Mouse (Mus musculus) hindbrain, embryonic 16.5 days (tissue): Measurements from ENCODE around the gene Fah. TPM values are rescaled to one million over a fixed set of nuclear protein-coding genes. Genes with fewer than 3 reads are reported as not detected.
A peak's percentile ranks its signal among the peaks of the same experiment; 100 is the strongest.

Source experiments
- ATAC-seq: fragments of 200-750 bp; cut with Nextera tagmentation; 2 replicates; pipeline ENCODE4 v1.8.0; 2017; ENCODE audit warnings: moderate TSS enrichment, moderate library complexity
- H3K27ac ChIP-seq: fragments of 300-500 bp; sonication (generic); 2 replicates; pipeline ENCODE4 v1.5.1; 2014; ENCODE audit warnings: low read depth, mild to moderate bottlenecking, control low read depth, low read length, moderate library complexity
- H3K27me3 ChIP-seq: fragments of 300-500 bp; sonication (generic); replicated peaks from 2 replicates; pipeline ENCODE4 v1.6.1; 2014; ENCODE audit warnings: low read length; ENCODE audit not compliant: control insufficient read depth, insufficient read depth
- H3K36me3 ChIP-seq: fragments of 300-500 bp; sonication (generic); 2 replicates; pipeline ENCODE4 v1.6.1; 2014; ENCODE audit warnings: mild to moderate bottlenecking, low read length, moderate library complexity, mixed read lengths; ENCODE audit not compliant: control insufficient read depth, insufficient read depth
- H3K4me1 ChIP-seq: fragments of 300-500 bp; sonication (generic); 2 replicates; pipeline ENCODE4 v1.6.1; 2014; ENCODE audit warnings: low read depth, low read length; ENCODE audit not compliant: control insufficient read depth, insufficient read depth
- H3K4me2 ChIP-seq: fragments of 300-500 bp; sonication (generic); 2 replicates; pipeline ENCODE4 v1.6.1; 2014; ENCODE audit warnings: mild to moderate bottlenecking, low read length, control low read depth, moderate library complexity
- H3K4me3 ChIP-seq: fragments of 300-500 bp; sonication (generic); 2 replicates; pipeline ENCODE4 v1.5.1; 2014; ENCODE audit warnings: mild to moderate bottlenecking, low read length, control low read depth, moderate library complexity
- H3K9ac ChIP-seq: fragments of 300-500 bp; sonication (generic); 2 replicates; pipeline ENCODE4 v1.6.1; 2014; ENCODE audit warnings: low read depth, mild to moderate bottlenecking, control low read depth, low read length, moderate library complexity
- H3K9me3 ChIP-seq: fragments of 300-500 bp; sonication (generic); 2 replicates; pipeline ENCODE4 v1.6.1; 2014; ENCODE audit warnings: mild to moderate bottlenecking, low read length, moderate library complexity; ENCODE audit not compliant: control insufficient read depth
- WGBS: fragments of 180-500 bp; shearing (Covaris S2); extraction: QIAGEN DNeasy Blood & Tissue Kit; methylation state at CpG from one replicate; pipeline ENCODE4 v1.1.7; 2014; 5-methylcytosine and 5-hydroxymethylcytosine counted together
- polyA plus RNA-seq: library from polyadenylated mRNA; unstranded; fragments of >200 nt; fragmentation: Nextera tagmentation; extraction: Ambion mirVana; gene quantifications from 2 replicates; pipeline ENCODE4 v1.2.1, GENCODE M21; 2015

Gene Fah
- polyA plus RNA-seq, 1 experiment from 2014 or later = 15.9 TPM

GRCm38 (mm10) chr7:84586360-84587100, 20.0 kb downstream of the Fah start:
- peak; percentile 43; the same call in 1 of the 2 replicates for ATAC-seq
- Histone ChIP-seq H3K9me3 (no peaks in the 10 kb centered on the region), H3K4me3 (no peak overlapping the region), H3K36me3 (no peaks in the 10 kb centered on the region), H3K9ac (no peak overlapping the region), H3K27ac (no peak overlapping the region), H3K27me3 (no peaks in the 10 kb centered on the region), H3K4me1 (no peaks in the 10 kb centered on the region), H3K4me2 (no peak overlapping the region)
- WGBS = 53% methylated on average over 3 of the region's 3 CpGs

GRCm38 (mm10) chr7:84585086-84585485, 21.4 kb downstream of the Fah start:
- no peaks in the 10 kb centered on the region for H3K4me1 ChIP-seq
- no peaks in the 10 kb centered on the region for H3K27me3 ChIP-seq
- H3K9ac ChIP-seq = no peak overlapping the region
- 91% methylated on average over 4 of the region's 4 CpGs for WGBS
- ATAC-seq = no peak
- no peaks in the 10 kb centered on the region for H3K9me3 ChIP-seq
- no peaks in the 10 kb centered on the region for H3K36me3 ChIP-seq
- H3K4me3 ChIP-seq = no peak overlapping the region
- no peak overlapping the region for H3K4me2 ChIP-seq
- no peak overlapping the region for H3K27ac ChIP-seq

DNA sequence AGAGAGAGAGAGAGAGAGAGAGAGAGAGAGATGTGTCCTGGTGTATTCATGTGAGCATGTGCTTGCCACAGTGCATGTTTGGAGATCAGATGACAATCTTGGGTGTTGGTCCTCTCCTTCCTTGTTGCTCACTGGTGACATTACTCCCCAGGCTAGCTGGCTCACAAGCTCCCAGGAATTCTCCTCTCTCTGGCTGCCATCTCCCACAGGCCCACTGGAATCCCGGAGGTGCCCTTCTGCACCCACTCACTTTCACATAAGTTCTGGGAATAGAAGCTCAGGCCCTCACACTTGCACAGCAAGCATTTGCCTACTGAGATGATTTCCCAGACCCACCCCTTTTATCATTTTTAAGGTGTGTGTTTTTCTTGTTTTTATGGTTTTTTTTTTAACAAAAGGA, 26.8 kb downstream of the Fah start:
- 94% methylated on average over 1 of the region's 1 CpGs for WGBS
- ATAC-seq = no peak
- Histone ChIP-seq H3K4me1 (no peaks in the 10 kb centered on the region), H3K9me3 (no peaks in the 10 kb centered on the region), H3K4me3 (no peak overlapping the region), H3K9ac (no peak overlapping the region), H3K27me3 (no peaks in the 10 kb centered on the region), H3K4me2 (no peak overlapping the region), H3K27ac (no peak overlapping the region), H3K36me3 (no peaks in the 10 kb centered on the region)

DNA sequence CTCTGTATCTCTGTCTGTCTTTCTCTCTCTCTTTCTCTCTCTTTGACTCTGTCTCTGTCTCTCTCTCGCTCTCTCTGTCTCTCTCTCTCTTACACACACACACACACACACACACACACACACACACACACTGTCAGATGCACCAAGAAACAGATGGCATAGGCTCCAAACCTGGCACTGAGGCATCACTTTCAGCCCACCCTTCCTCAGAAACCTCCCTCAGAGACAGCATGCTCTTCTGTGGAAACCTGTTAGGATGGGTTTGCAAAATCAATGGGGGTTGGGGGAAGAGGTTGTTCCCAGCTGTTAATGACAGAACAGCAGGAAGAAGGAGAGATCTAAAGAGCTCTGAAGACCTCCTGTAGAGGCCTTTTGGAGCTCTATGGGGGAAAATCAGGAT, 27.7 kb downstream of the Fah start:
- Histone ChIP-seq H3K27me3 (no peaks in the 10 kb centered on the region), H3K4me2 (no peak overlapping the region), H3K36me3 (no peaks in the 10 kb centered on the region), H3K4me1 (no peaks in the 10 kb centered on the region), H3K9me3 (no peaks in the 10 kb centered on the region), H3K4me3 (no peak overlapping the region), H3K9ac (no peak overlapping the region), H3K27ac (no peak overlapping the region)
- peak; percentile 17; the same call in 1 of the 2 replicates for ATAC-seq
- WGBS = 100% methylated on average over 1 of the region's 1 CpGs

DNA sequence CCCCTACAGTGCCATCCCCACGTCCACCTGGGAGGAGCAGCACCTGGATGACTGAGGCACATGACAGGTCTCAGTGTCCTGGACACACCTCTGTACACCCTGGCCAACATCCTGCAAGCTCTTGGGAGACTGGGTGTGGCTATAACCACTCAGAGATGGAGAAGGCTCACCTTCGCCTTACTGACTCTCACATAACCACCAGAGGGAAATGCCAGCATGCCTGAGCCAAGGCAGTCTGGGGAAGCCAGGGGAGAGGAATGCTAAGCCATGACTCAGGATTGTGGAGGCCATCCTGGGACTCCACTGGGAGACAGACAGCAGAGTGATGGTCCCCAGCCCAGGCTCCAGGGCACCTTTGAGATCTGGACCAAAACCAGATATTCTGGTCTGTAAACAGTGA, 29.5 kb downstream of the Fah start:
- Histone ChIP-seq H3K36me3 (no peaks in the 10 kb centered on the region), H3K4me2 (no peak overlapping the region), H3K27ac (no peak overlapping the region), H3K9ac (no peak overlapping the region), H3K4me1 (no peaks in the 10 kb centered on the region), H3K27me3 (no peaks in the 10 kb centered on the region), H3K4me3 (no peak overlapping the region), H3K9me3 (no peaks in the 10 kb centered on the region)
- ATAC-seq = no peak
- 89% methylated on average over 2 of the region's 2 CpGs for WGBS

- peak; percentile 42; the same call in 1 of the 2 replicates for ATAC-seq
Observed at GRCm38 (mm10) chr7:84566200-84566599, 40.3 kb downstream of the Fah start.

DNA sequence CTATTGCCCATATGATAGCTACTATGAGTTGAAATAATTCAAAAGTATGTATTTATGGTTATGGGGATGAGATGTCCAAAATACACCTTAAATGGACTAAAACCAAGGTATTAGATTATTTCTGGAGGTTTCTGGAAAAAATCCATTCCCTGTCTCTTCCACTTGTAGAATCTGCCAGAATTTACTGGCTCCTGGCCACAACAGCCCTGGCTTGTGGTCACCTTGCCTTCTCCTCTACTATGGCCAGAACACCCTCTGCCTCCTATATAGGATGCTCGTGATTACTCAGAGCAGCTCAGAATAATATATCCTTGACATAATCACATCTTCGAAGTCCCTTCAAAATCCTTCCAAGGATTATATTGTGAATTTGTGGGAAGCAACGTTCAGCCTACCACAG, 42.3 kb downstream of the Fah start:
- WGBS = 83% methylated on average over 3 of the region's 3 CpGs
- no peaks in the 10 kb centered on the region for H3K36me3 ChIP-seq
- no peak overlapping the region for H3K9ac ChIP-seq
- H3K4me3 ChIP-seq = no peak overlapping the region
- no peaks in the 10 kb centered on the region for H3K27me3 ChIP-seq
- H3K4me1 ChIP-seq = no peaks in the 10 kb centered on the region
- no peak for ATAC-seq
- no peaks in the 10 kb centered on the region for H3K9me3 ChIP-seq
- no peak overlapping the region for H3K4me2 ChIP-seq
- H3K27ac ChIP-seq = no peak overlapping the region

More at GRCm38 (mm10) chr7:84566200-84566599, 40.3 kb downstream of the Fah start:
- Histone ChIP-seq H3K27ac (no peak overlapping the region), H3K36me3 (no peaks in the 10 kb centered on the region), H3K27me3 (no peaks in the 10 kb centered on the region), H3K4me1 (no peaks in the 10 kb centered on the region), H3K9ac (no peak overlapping the region), H3K4me2 (no peak overlapping the region), H3K4me3 (no peak overlapping the region), H3K9me3 (no peaks in the 10 kb centered on the region)
- 67% methylated on average over 6 of the region's 6 CpGs for WGBS

DNA sequence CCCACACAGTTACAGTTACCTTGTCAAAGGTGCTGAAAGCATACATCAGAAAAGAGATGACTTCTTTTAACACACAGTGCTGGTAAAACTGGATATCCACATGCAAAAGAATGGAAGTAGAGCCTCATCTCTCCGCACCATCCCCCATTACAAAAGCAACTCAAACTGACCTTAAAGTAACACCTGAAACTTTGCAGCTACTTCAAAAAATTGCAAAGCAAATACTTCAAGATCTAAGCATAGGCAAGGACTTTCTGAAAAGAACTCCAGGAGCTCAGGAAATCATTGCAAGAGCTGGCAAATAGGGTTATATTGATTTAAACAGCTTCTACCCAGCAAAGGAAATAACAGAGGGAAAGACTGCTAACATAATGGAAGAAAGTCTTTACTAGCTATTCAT, 46.0 kb downstream of the Fah start:
- Histone ChIP-seq H3K4me3 (no peak overlapping the region), H3K4me2 (no peak overlapping the region), H3K9me3 (no peaks in the 10 kb centered on the region), H3K36me3 (no peaks in the 10 kb centered on the region), H3K27me3 (no peaks in the 10 kb centered on the region), H3K9ac (no peak overlapping the region), H3K4me1 (no peaks in the 10 kb centered on the region), H3K27ac (no peak overlapping the region)
- WGBS = 94% methylated on average over 1 of the region's 1 CpGs
- ATAC-seq = no peak

- H3K27ac ChIP-seq = no peak overlapping the region
- no peaks in the 10 kb centered on the region for H3K27me3 ChIP-seq
- H3K36me3 ChIP-seq = no peaks in the 10 kb centered on the region
- H3K4me3 ChIP-seq = no peak overlapping the region
- H3K4me1 ChIP-seq = no peaks in the 10 kb centered on the region
- 82% methylated on average over 3 of the region's 3 CpGs for WGBS
- H3K9ac ChIP-seq = no peak overlapping the region
- H3K9me3 ChIP-seq = no peaks in the 10 kb centered on the region
- no peak for ATAC-seq
- no peak overlapping the region for H3K4me2 ChIP-seq
Observed at GRCm38 (mm10) chr7:84557332-84557731, 49.2 kb downstream of the Fah start.
